Mouse (Mus musculus) heart, embryonic 14.5 days (tissue): Measurements from ENCODE around the gene Senp6. TPM values are rescaled to one million over a fixed set of nuclear protein-coding genes. Genes with fewer than 3 reads are reported as not detected.
A peak's percentile ranks its signal among the peaks of the same experiment; 100 is the strongest.
"Not testable (repeated sequence)": the region's sequence is repeated elsewhere in the genome, so short reads cannot be mapped to it uniquely, and the experiment has no call there.

ENCODE experiments used
- ATAC-seq: fragments of 200-750 bp; cut with Nextera tagmentation; 2 replicates; pipeline ENCODE4 v1.8.0; 2017; ENCODE audit warnings: low read depth, moderate TSS enrichment; ENCODE audit not compliant: insufficient number of reproducible peaks, insufficient read depth, low FRiP score
- H3K27ac ChIP-seq, 2 experiments: fragments of 200-500 bp in 1 of 2; fragments of 300-500 bp in 1 of 2; sonication (generic) in 1 of 2; replicated peaks in 1 of 2; 2 replicates each; pipeline ENCODE4 v1.5.1; 2012 to 2014; ENCODE audit warnings: low read depth in 2 of 2, low read length in 2 of 2, control low read depth in 1 of 2, mild to moderate bottlenecking in 1 of 2, mixed read lengths in 1 of 2; ENCODE audit not compliant: control insufficient read depth in 1 of 2, insufficient read depth in 1 of 2
- H3K27me3 ChIP-seq: fragments of 300-500 bp; sonication (generic); 2 replicates; pipeline ENCODE4 v1.6.1; 2014; ENCODE audit warnings: mild to moderate bottlenecking, low read length, control low read depth; ENCODE audit not compliant: control insufficient read depth, insufficient read depth
- H3K36me3 ChIP-seq: fragments of 300-500 bp; sonication (generic); 2 replicates; pipeline ENCODE4 v1.6.1; 2014; ENCODE audit warnings: mild to moderate bottlenecking, control low read depth, low read length, mixed read lengths; ENCODE audit not compliant: control insufficient read depth, insufficient read depth
- H3K4me1 ChIP-seq, 2 experiments: fragments of 200-500 bp in 1 of 2; fragments of 300-500 bp in 1 of 2; sonication (generic) in 1 of 2; 2 replicates each; pipeline ENCODE4 v1.6.1; 2012 to 2014; ENCODE audit warnings: low read length in 2 of 2, control low read depth in 1 of 2, mixed read lengths in 1 of 2; ENCODE audit not compliant: control insufficient read depth in 2 of 2, insufficient read depth in 2 of 2
- H3K4me2 ChIP-seq: fragments of 300-500 bp; sonication (generic); 2 replicates; pipeline ENCODE4 v1.6.1; 2014; ENCODE audit warnings: mild to moderate bottlenecking, low read length
- H3K4me3 ChIP-seq, 2 experiments: fragments of 200-500 bp in 1 of 2; fragments of 300-500 bp in 1 of 2; sonication (generic) in 1 of 2; 2 replicates each; pipeline ENCODE4 v1.5.1; 2012 to 2014; ENCODE audit warnings: low read length in 2 of 2, mild to moderate bottlenecking in 2 of 2, control low read depth in 1 of 2, low read depth in 1 of 2, moderate library complexity in 1 of 2; ENCODE audit not compliant: control insufficient read depth in 1 of 2, insufficient read depth in 1 of 2
- H3K9ac ChIP-seq: fragments of 300-500 bp; sonication (generic); 2 replicates; pipeline ENCODE4 v1.6.1; 2014; ENCODE audit warnings: mild to moderate bottlenecking, low read length
- H3K9me3 ChIP-seq: fragments of 300-500 bp; sonication (generic); 2 replicates; pipeline ENCODE4 v1.6.1; 2016; ENCODE audit warnings: low read length, control low read depth; ENCODE audit not compliant: control insufficient read depth
- WGBS: fragments of 180-500 bp; shearing (Covaris S2); extraction: QIAGEN DNeasy Blood & Tissue Kit; methylation state at CpG from one replicate; pipeline ENCODE4 v1.1.7; 2014; 5-methylcytosine and 5-hydroxymethylcytosine counted together
- polyA plus RNA-seq: library from polyadenylated mRNA; unstranded; fragments of >200 nt; fragmentation: Nextera tagmentation; extraction: Ambion mirVana; gene quantifications from 2 replicates; pipeline ENCODE4 v1.2.1, GENCODE M21; 2014

Gene Senp6
- 51.7 and 52.3 TPM in 2 replicates for polyA plus RNA-seq

- Histone ChIP-seq H3K4me2 (peak within 1 kb of the TSS; percentile 71), H3K27ac (peak within 1 kb of the TSS; percentile 97 to 99), H3K27me3 (no peaks in the 10 kb centered on the region), H3K9me3 (peaks cover 7% of the 10 kb centered on the region; the same call in 1 of the 2 replicates), H3K36me3 (no peaks in the 10 kb centered on the region), H3K4me3 (peak within 1 kb of the TSS; percentile 66 to 98), H3K9ac (peak within 1 kb of the TSS; percentile 97), H3K4me1 (peaks cover 0 to 23% of the 10 kb centered on the region in 2 experiments; a peak in 3 of 4 replicates)
- WGBS, result 2% methylated on average over 57 of the region's 74 CpGs
- peak; percentile 91 for ATAC-seq
Observed at GRCm38 (mm10) chr9:80066367-80067220, at the start of gene Senp6. Gene Senp6, plus strand, starts transcription at chr9:80066903.

GRCm38 (mm10) chr9:80020429-80020828 is 46.3 kb upstream of the Senp6 start:
- Histone ChIP-seq H3K27ac (no peak overlapping the region), H3K4me3 (no peak overlapping the region), H3K9me3 (no peaks in the 10 kb centered on the region), H3K36me3 (no peaks in the 10 kb centered on the region), H3K27me3 (no peaks in the 10 kb centered on the region), H3K9ac (no peak overlapping the region), H3K4me1 (peaks cover 0 to 4% of the 10 kb centered on the region in 2 experiments; a peak in 3 of 4 replicates), H3K4me2 (no peak overlapping the region)
- ATAC-seq, result no peak
- WGBS, result 40% methylated on average over 3 of the region's 3 CpGs

GRCm38 (mm10) chr9:80021648-80022047 is 45.1 kb upstream of the Senp6 start:
- Histone ChIP-seq H3K4me2 (no peak overlapping the region), H3K36me3 (no peaks in the 10 kb centered on the region), H3K27ac (no peak overlapping the region), H3K9ac (no peak overlapping the region), H3K27me3 (no peaks in the 10 kb centered on the region), H3K4me1 (peaks cover 4 to 6% of the 10 kb centered on the region in 2 experiments), H3K9me3 (no peaks in the 10 kb centered on the region), H3K4me3 (no peak overlapping the region)
- 45% methylated on average over 1 of the region's 1 CpGs for WGBS
- ATAC-seq, result no peak

- peak; percentile 56; the same call in 1 of the 2 replicates for ATAC-seq
- H3K9ac ChIP-seq, result peak overlapping the region; percentile 28; the same call in 1 of the 2 replicates
- H3K36me3 ChIP-seq, result no peaks in the 10 kb centered on the region
- 47% methylated on average over 8 of the region's 8 CpGs for WGBS
- peaks cover 4 to 13% of the 10 kb centered on the region in 2 experiments for H3K4me1 ChIP-seq
- H3K27me3 ChIP-seq, result no peaks in the 10 kb centered on the region
- H3K4me3 ChIP-seq, result no peak overlapping the region
- H3K27ac ChIP-seq, result peak overlapping the region; percentile 56 to 77; a peak in 3 of 4 replicates
- no peaks in the 10 kb centered on the region for H3K9me3 ChIP-seq
- no peak overlapping the region for H3K4me2 ChIP-seq
Observed at GRCm38 (mm10) chr9:80022821-80023220, 43.9 kb upstream of the Senp6 start.

- not testable (repeated sequence) for H3K4me2 ChIP-seq, H3K27me3 ChIP-seq, H3K4me3 ChIP-seq, ATAC-seq, H3K36me3 ChIP-seq, H3K9ac ChIP-seq, H3K27ac ChIP-seq, H3K9me3 ChIP-seq
- 86% methylated on average over 5 of the region's 5 CpGs for WGBS
- H3K4me1 ChIP-seq, result peaks cover 4 to 13% of the 10 kb centered on the region in 2 experiments
Observed at GRCm38 (mm10) chr9:80025347-80025746, 41.4 kb upstream of the Senp6 start.

GRCm38 (mm10) chr9:80026017-80026416 is 40.7 kb upstream of the Senp6 start:
- Histone ChIP-seq H3K4me1 (peaks cover 4 to 13% of the 10 kb centered on the region in 2 experiments), H3K4me2 (peak overlapping the region; percentile 11; the same call in 1 of the 2 replicates), H3K9ac (no peak overlapping the region), H3K27me3 (no peaks in the 10 kb centered on the region), H3K9me3 (no peaks in the 10 kb centered on the region), H3K4me3 (no peak overlapping the region), H3K36me3 (no peaks in the 10 kb centered on the region), H3K27ac (peak overlapping the region in 1 of 2 experiments; percentile 54; a peak in 1 of 4 replicates)
- WGBS, result 0% methylated on average over 2 of the region's 2 CpGs
- no peak for ATAC-seq

- H3K4me2 ChIP-seq, result peak overlapping the region; percentile 11
Observed at GRCm38 (mm10) chr9:80026581-80027021, 40.1 kb upstream of the Senp6 start.

More at GRCm38 (mm10) chr9:80026581-80027021, 40.1 kb upstream of the Senp6 start:
- 0 out of 2 replicates have a peak, but pooled peaks have one; percentile 46 for ATAC-seq
- Histone ChIP-seq H3K4me1 (peaks cover 4 to 13% of the 10 kb centered on the region in 2 experiments), H3K27me3 (no peaks in the 10 kb centered on the region), H3K27ac (peak overlapping the region; percentile 54 to 72), H3K4me3 (no peak overlapping the region), H3K36me3 (no peaks in the 10 kb centered on the region), H3K9ac (no peak overlapping the region), H3K9me3 (no peaks in the 10 kb centered on the region)
- 29% methylated on average over 6 of the region's 6 CpGs for WGBS
